Mouse (Mus musculus): ENCODE results near the gene Esx1. TPM values are rescaled to one million over a fixed set of nuclear protein-coding genes. Genes with fewer than 3 reads are reported as not detected.

Esx1 gene
- polyA plus RNA-seq, 1 experiment from 2014 or later, result not detected

DNA sequence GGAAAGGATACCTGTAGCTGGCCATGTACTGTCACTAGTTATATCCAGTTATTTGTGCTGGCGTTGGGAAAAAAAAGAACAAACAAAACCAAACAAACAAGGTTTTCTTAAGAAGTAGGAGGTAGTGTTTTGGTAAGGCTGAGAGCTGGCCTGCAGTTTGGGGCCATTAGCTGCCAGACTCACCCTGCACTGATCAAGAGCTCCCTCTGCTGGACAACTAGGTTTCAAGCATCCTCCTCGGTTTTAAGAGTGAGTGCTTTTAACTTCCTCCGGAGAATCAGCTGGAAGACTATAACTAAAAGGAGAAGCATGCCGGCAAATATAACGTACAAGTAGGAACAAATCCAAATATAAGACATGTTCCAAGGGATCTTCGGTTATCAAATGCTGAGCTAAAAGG is 19.8 kb upstream of the Esx1 start:
- H3K27me3 ChIP-seq (replicated peaks; ENCODE audit: control insufficient read depth, insufficient read depth, low read length), result no peaks in the 10 kb centered on the region
- H3K9me3 ChIP-seq (ENCODE audit: control insufficient read depth, low read length), result no peaks in the 10 kb centered on the region
- 17% methylated on average over 6 of the region's 6 CpGs for WGBS
- ATAC-seq, result no peak
- H3K9ac ChIP-seq (ENCODE audit: low read depth, low read length), result no peak overlapping the region
- no peak overlapping the region for H3K27ac ChIP-seq (ENCODE audit: low read depth, low read length)
- H3K4me1 ChIP-seq (ENCODE audit: control insufficient read depth, insufficient read depth, low read depth, low read length), result no peaks in the 10 kb centered on the region
- H3K36me3 ChIP-seq (ENCODE audit: control insufficient read depth, insufficient read depth, low read length), result no peaks in the 10 kb centered on the region
- no peak overlapping the region for H3K4me3 ChIP-seq (ENCODE audit: low read length)
- no peak overlapping the region for H3K4me2 ChIP-seq (ENCODE audit: low read length)

DNA sequence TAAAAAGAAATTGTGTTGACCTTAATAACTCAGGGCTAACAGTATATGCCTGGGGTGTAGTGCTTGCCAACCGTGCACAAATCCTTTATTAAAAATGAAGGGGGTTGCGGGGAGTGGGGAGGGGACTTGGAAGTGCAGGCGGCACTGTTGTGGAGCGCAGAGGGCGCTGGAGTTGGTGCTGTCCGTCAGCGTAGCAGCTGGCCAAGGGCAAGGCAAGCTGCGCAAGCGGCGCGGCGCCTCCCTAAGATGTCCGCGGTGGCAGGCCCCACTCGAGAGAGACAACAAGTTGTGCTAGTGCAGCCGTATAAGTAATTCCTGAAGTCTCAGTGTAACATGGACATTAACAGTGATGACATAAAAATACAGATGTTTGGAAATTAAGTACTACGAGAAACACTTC is 5.7 kb upstream of the Esx1 start:
- no peaks in the 10 kb centered on the region for H3K4me1 ChIP-seq (ENCODE audit: control insufficient read depth, insufficient read depth, low read depth, low read length)
- H3K27ac ChIP-seq (ENCODE audit: low read depth, low read length), result no peak overlapping the region
- no peak for ATAC-seq
- H3K27me3 ChIP-seq (replicated peaks; ENCODE audit: control insufficient read depth, insufficient read depth, low read length), result peaks cover 24% of the 10 kb centered on the region
- H3K9ac ChIP-seq (ENCODE audit: low read depth, low read length), result no peak overlapping the region
- no peaks in the 10 kb centered on the region for H3K36me3 ChIP-seq (ENCODE audit: control insufficient read depth, insufficient read depth, low read length)
- 15% methylated on average over 17 of the region's 17 CpGs for WGBS
- H3K9me3 ChIP-seq (ENCODE audit: control insufficient read depth, low read length), result no peaks in the 10 kb centered on the region
- H3K4me3 ChIP-seq (ENCODE audit: low read length), result no peak overlapping the region
- no peak overlapping the region for H3K4me2 ChIP-seq (ENCODE audit: low read length)

DNA sequence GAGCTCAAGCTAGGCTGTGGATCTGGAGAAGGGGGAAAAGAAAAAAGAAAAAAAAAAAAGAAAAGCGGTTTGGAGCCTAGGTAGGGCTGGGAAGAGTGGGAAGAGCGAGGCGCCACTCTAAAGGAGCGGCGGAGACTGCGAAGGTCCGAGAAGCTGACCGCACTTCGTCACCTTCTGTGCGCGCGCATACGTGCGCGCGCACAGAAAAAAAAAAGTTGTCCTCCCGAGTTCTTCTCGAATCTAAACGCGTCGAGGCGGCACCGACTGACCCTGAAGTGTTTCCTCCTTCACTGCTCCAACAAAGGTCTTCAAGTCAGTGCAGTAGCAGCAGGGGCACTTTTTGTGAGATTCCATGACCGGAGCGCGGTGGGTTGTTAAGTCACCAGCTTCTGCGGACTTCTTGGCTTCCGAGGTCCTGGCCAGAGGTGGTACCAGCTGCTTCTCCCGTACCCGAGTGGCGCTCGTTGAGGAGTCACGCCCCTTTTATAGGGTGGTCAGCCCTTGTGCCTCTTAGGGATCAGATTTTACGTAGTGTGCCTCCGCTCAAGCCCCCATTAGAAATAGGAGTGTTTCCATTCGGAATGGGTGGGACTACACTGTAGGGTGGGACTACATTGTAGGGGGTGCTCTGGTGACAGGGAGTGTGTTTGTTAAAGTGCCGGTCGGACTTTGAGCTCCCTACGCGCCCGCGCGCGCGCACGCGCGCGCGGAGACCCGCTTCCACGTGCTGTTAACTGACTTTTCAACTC is 2.0 kb downstream of the Esx1 start:
- Histone ChIP-seq H3K27me3 (replicated peaks; ENCODE audit: control insufficient read depth, insufficient read depth, low read length) (peaks cover 34% of the 10 kb centered on the region), H3K4me3 (ENCODE audit: low read length) (peak overlapping the region; percentile 2; the same call in 1 of the 2 replicates), H3K4me1 (ENCODE audit: control insufficient read depth, insufficient read depth, low read depth, low read length) (no peaks in the 10 kb centered on the region), H3K36me3 (ENCODE audit: control insufficient read depth, insufficient read depth, low read length) (no peaks in the 10 kb centered on the region), H3K9me3 (ENCODE audit: control insufficient read depth, low read length) (no peaks in the 10 kb centered on the region), H3K9ac (ENCODE audit: low read depth, low read length) (no peak overlapping the region), H3K4me2 (ENCODE audit: low read length) (peak overlapping the region; percentile 25), H3K27ac (ENCODE audit: low read depth, low read length) (no peak overlapping the region)
- WGBS, result 24% methylated on average over 52 of the region's 52 CpGs
- ATAC-seq, result no peak

DNA sequence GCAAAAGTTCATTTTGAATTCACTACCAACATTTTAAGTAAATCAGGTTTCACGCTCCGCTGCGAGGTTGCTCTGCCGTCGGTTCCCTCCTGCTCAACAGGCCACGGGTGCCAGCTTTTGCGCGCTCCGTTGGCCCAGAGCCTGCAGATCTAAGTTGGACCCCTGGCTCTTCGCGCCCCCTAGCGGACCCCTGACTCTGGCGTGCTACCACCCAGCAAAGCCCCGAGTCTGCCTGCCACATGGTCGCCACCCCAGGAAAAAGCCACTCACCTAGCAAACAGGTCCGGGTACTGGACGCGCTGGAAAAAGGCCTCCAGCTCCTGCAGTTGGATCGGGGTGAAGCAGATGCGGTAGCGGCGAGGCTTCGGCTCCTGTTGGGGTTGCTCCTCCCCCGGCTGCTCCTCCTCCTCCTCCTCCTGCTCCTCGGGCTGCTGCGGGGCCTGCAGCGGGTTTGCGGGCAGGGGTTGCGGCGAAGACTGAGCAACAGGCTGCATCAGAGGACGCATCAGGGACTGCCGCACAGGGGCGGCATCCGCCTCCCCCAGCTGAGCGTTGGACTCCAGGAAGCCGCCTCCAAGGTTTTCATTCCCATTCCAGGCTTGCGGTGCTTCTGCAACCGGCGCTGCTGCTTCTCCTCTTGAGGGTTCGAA is 3.7 kb downstream of the Esx1 start:
- peaks cover 37% of the 10 kb centered on the region for H3K27me3 ChIP-seq (replicated peaks; ENCODE audit: control insufficient read depth, insufficient read depth, low read length)
- 16% methylated on average over 33 of the region's 40 CpGs for WGBS
- ATAC-seq, result peak; percentile 76
- H3K27ac ChIP-seq (ENCODE audit: low read depth, low read length), result no peak overlapping the region
- H3K4me3 ChIP-seq (ENCODE audit: low read length), result no peak overlapping the region
- H3K9ac ChIP-seq (ENCODE audit: low read depth, low read length), result no peak overlapping the region
- H3K4me1 ChIP-seq (ENCODE audit: control insufficient read depth, insufficient read depth, low read depth, low read length), result no peaks in the 10 kb centered on the region
- no peaks in the 10 kb centered on the region for H3K9me3 ChIP-seq (ENCODE audit: control insufficient read depth, low read length)
- H3K36me3 ChIP-seq (ENCODE audit: control insufficient read depth, insufficient read depth, low read length), result no peaks in the 10 kb centered on the region
- peak overlapping the region; percentile 30; the same call in 1 of the 2 replicates for H3K4me2 ChIP-seq (ENCODE audit: low read length)

DNA sequence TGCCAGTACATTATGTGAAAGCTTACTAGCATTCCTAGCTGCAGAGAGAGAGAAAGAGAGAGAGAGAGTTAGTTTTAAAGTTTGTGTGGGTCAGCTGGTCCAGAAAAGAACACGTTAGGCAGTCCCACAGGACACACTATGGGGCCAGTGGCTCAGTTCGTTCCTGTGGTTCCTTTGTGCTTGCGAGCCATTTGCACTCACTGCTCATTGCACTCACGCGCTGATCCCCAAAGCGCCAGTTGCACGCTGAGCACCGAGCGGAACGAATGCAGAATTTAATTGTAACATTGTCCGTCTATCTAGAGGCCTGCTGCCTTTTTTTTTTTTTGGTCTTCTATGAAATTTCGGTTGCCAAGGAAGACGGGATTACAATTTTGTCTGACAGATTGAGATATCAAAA is 15.4 kb downstream of the Esx1 start:
- WGBS, result 20% methylated on average over 12 of the region's 13 CpGs
- Histone ChIP-seq H3K36me3 (ENCODE audit: control insufficient read depth, insufficient read depth, low read length) (no peaks in the 10 kb centered on the region), H3K9me3 (ENCODE audit: control insufficient read depth, low read length) (no peaks in the 10 kb centered on the region), H3K27ac (ENCODE audit: low read depth, low read length) (no peak overlapping the region), H3K9ac (ENCODE audit: low read depth, low read length) (no peak overlapping the region), H3K4me2 (ENCODE audit: low read length) (no peak overlapping the region), H3K4me1 (ENCODE audit: control insufficient read depth, insufficient read depth, low read depth, low read length) (no peaks in the 10 kb centered on the region), H3K4me3 (ENCODE audit: low read length) (no peak overlapping the region), H3K27me3 (replicated peaks; ENCODE audit: control insufficient read depth, insufficient read depth, low read length) (peaks cover 22% of the 10 kb centered on the region)
- ATAC-seq, result no peak

DNA sequence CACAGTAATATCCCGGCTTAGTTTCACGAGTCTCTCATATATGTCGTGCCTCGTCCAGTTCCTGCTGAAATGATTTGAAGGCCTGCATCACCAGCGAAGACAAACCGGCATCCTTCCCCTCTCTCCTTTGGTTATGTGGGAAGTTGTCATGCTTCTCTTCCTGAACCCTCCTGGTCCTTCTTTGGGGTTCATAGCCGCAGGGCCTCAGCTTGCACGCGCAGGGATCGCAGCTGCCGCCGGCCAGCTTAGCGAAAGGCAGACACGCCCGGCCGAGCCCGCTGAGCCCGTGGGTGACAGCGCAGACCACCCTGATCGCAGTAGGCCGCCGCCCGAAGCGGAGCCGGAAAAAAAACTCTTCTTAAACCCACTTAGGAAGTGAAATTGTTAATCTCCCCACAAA is 17.4 kb downstream of the Esx1 start:
- Histone ChIP-seq H3K4me1 (ENCODE audit: control insufficient read depth, insufficient read depth, low read depth, low read length) (no peaks in the 10 kb centered on the region), H3K9ac (ENCODE audit: low read depth, low read length) (no peak overlapping the region), H3K36me3 (ENCODE audit: control insufficient read depth, insufficient read depth, low read length) (no peaks in the 10 kb centered on the region), H3K4me3 (ENCODE audit: low read length) (no peak overlapping the region), H3K27me3 (replicated peaks; ENCODE audit: control insufficient read depth, insufficient read depth, low read length) (peaks cover 25% of the 10 kb centered on the region), H3K9me3 (ENCODE audit: control insufficient read depth, low read length) (no peaks in the 10 kb centered on the region), H3K4me2 (ENCODE audit: low read length) (no peak overlapping the region), H3K27ac (ENCODE audit: low read depth, low read length) (no peak overlapping the region)
- ATAC-seq, result no peak
- WGBS, result 11% methylated on average over 25 of the region's 25 CpGs

Other genes with a start within 250 kb of the Esx1 start
- gene H2bfm, start 194.8 kb downstream of the Esx1 start, polyA plus RNA-seq (2015; fragmentation: Nextera tagmentation; extraction: Ambion mirVana), result not detected in 2 replicates
- 67.2 and 73.8 TPM in 2 replicates for gene Tmsb15b2, start 146.6 kb downstream of the Esx1 start, polyA plus RNA-seq (2015; fragmentation: Nextera tagmentation; extraction: Ambion mirVana)
- 7.4 and 7.7 TPM in 2 replicates for gene Tmsb15l, start 145.2 kb downstream of the Esx1 start, polyA plus RNA-seq (2015; fragmentation: Nextera tagmentation; extraction: Ambion mirVana)
- 29.2 and 29.5 TPM in 2 replicates for gene Tmsb15b1, start 145.2 kb downstream of the Esx1 start, polyA plus RNA-seq (2015; fragmentation: Nextera tagmentation; extraction: Ambion mirVana)
- gene Zcchc18, start 128.9 kb downstream of the Esx1 start, polyA plus RNA-seq (2015; fragmentation: Nextera tagmentation; extraction: Ambion mirVana), result 480 and 547 TPM in 2 replicates
- gene Slc25a53, start 83.8 kb downstream of the Esx1 start, polyA plus RNA-seq (2015; fragmentation: Nextera tagmentation; extraction: Ambion mirVana), result 13.2 and 14.7 TPM in 2 replicates
- 6.9 and 8.2 TPM in 2 replicates for gene Fam199x, start 72.5 kb downstream of the Esx1 start, polyA plus RNA-seq (2015; fragmentation: Nextera tagmentation; extraction: Ambion mirVana)

All from hindbrain, embryonic 16.5 days (tissue).